Comparison of ENCODE assay signal across 8 mouse cellular contexts in genomic region chr2:153446017-153446408, GRCm38 (mm10). TPM values are rescaled to one million over a fixed set of nuclear protein-coding genes. Genes with fewer than 3 reads are reported as not detected.
DNase-seq lines count a peak whose midpoint lies in the region; ATAC-seq and TF ChIP-seq lines count a peak whose summit lies in the region.

No protein-coding gene starts in this region.

- no peak for DNase-seq in testis, postnatal 10 days (ENCODE audit: low spot score)
- DNase-seq in cerebellum, adult 9-10 months, result peak; percentile 85
- DNase-seq in heart, adult 8-10 months (ENCODE audit: low spot score), result peak; percentile 73
- peak; percentile 51 to 66 for DNase-seq in kidney, adult 8-10 months
- peak in 2 of 3 experiments; percentile 50 to 66 for DNase-seq in liver, embryonic 14.5 days (ENCODE audit: low read depth in 3 of 3, low spot score in 3 of 3)
- peak; percentile 51 to 53 for DNase-seq in natural killer cell, adult 2 months (ENCODE audit: low spot score in 2 of 2)
- DNase-seq in gastrocnemius, postnatal 10 days, result no peak

- H3K9me3 ChIP-seq in liver, embryonic 14.5 days (ENCODE audit: control insufficient read depth, low read length), result no peaks in the 10 kb centered on the region

- H3K36me3 ChIP-seq in testis, adult 2 months (ENCODE audit: control insufficient read depth, insufficient read depth, low read length), result no peaks in the 10 kb centered on the region
- no peaks in the 10 kb centered on the region for H3K36me3 ChIP-seq in liver, embryonic 14.5 days (replicated peaks; ENCODE audit: control insufficient read depth, insufficient read depth, low read depth)

- ATAC-seq in liver, embryonic 14.5 days (ENCODE audit: insufficient read depth), result no peak

- WGBS in liver, embryonic 14.5 days (ENCODE audit: insufficient replicate concordance), result 0% methylated on average over 8 of the region's 8 CpGs

- no peak for TF ChIP-seq CTCF in testis, adult 2 months (IDR thresholded peaks at IDR 0.05; ENCODE audit: control insufficient read depth, insufficient read depth, insufficient replicate concordance, low read depth, low read length)
- peak; percentile 72 for TF ChIP-seq CTCF in liver, embryonic 14.5 days (IDR thresholded peaks at IDR 0.05; ENCODE audit: low read depth)

- peak overlapping the region; percentile 86 for H3K4me3 ChIP-seq in testis, adult 2 months (ENCODE audit: control insufficient read depth, low read depth, low read length)
- peak overlapping the region in 1 of 2 experiments; percentile 72; a peak in 3 of 4 replicates for H3K4me3 ChIP-seq in liver, embryonic 14.5 days (ENCODE audit: insufficient read depth in 1 of 2, low read depth in 2 of 2, low read length in 2 of 2)

- no peaks in the 10 kb centered on the region for H3K27me3 ChIP-seq in testis, adult 2 months (ENCODE audit: control insufficient read depth, insufficient read depth, low read length)
- peaks cover 28% of the 10 kb centered on the region for H3K27me3 ChIP-seq in liver, embryonic 14.5 days (ENCODE audit: control insufficient read depth, insufficient read depth, low read length)

- H3K9ac ChIP-seq in liver, embryonic 14.5 days (replicated peaks), result no peak overlapping the region

- H3K4me2 ChIP-seq in liver, embryonic 14.5 days (ENCODE audit: low read depth), result peak overlapping the region; percentile 98

- no peak overlapping the region for H3K27ac ChIP-seq in testis, adult 2 months (ENCODE audit: control insufficient read depth, insufficient read depth, low read depth, low read length)
- no peak overlapping the region for H3K27ac ChIP-seq in liver, embryonic 14.5 days

- TF ChIP-seq POLR2A in testis, adult 2 months (IDR thresholded peaks at IDR 0.05; ENCODE audit: control insufficient read depth, low read depth, low read length), result no peak

- TF ChIP-seq EP300 in liver, embryonic 14.5 days (IDR thresholded peaks at IDR 0.05; ENCODE audit: low read depth), result no peak

- peaks cover 29% of the 10 kb centered on the region for H3K4me1 ChIP-seq in testis, adult 2 months (ENCODE audit: control insufficient read depth, insufficient read depth, low read length)
- H3K4me1 ChIP-seq in liver, embryonic 14.5 days (replicated peaks; ENCODE audit: control insufficient read depth in 2 of 2, insufficient read depth in 2 of 2, low read length in 1 of 2), result peaks cover 8 to 9% of the 10 kb centered on the region in 2 experiments; a peak in 3 of 4 replicates

RNA-seq across cellular contexts. Expression of gene 4930404H24Rik, which starts 46.6 kb away (rescaled TPM):
- 1.9 and 4.2 TPM in 2 replicates for polyA plus RNA-seq in testis, adult 2 months (2012; rRNA removed)
- total RNA-seq in heart, adult 8-10 months (2022), result not detected
- not detected in 2 replicates for polyA plus RNA-seq in liver, embryonic 14.5 days (2012; rRNA removed)
- not detected in 2 replicates for polyA plus RNA-seq in liver, embryonic 14.5 days (2014; fragmentation: Nextera tagmentation; extraction: Ambion mirVana)
- total RNA-seq in gastrocnemius, postnatal 10 days (2021), result not detected

Comparison
In these comparisons a context has a peak if more than half of its experiments do, and no peak if none do; other contexts are left out.
1. DNase-seq: peak in cerebellum, adult 9-10 months (single experiment), heart, adult 8-10 months (single experiment), kidney, adult 8-10 months (2 of 2), liver, embryonic 14.5 days (2 of 3) and natural killer cell, adult 2 months (2 of 2); none in testis, postnatal 10 days (single experiment) and gastrocnemius, postnatal 10 days (single experiment).